In genomic region chr3:60333669-60334068, GRCm38 (mm10) we compare ENCODE assay signal across 31 mouse cellular contexts.
"Had no signal": no experiment of that assay in that cellular context is flagged by ENCODE, and none has a peak within 500 bp of the region (broad histone marks: within the 10 kb centered on the region; RNA-seq: fewer than 3 reads in every experiment).

No protein-coding gene starts in this region.

- H3K4me3 ChIP-seq: heart, embryonic 10.5 days; heart, embryonic 12.5 days; heart, embryonic 13.5 days; heart, embryonic 15.5 days; hindbrain, embryonic 10.5 days; hindbrain, embryonic 12.5 days; hindbrain, embryonic 13.5 days; hindbrain, embryonic 15.5 days; intestine, embryonic 15.5 days; kidney, embryonic 15.5 days; layer of hippocampus, adult 2 months; left cerebral cortex, adult 2 months had no signal

- H3K9me3 ChIP-seq: heart, embryonic 10.5 days; heart, embryonic 12.5 days; heart, embryonic 13.5 days; heart, embryonic 15.5 days; hindbrain, embryonic 10.5 days; hindbrain, embryonic 12.5 days; hindbrain, embryonic 13.5 days; hindbrain, embryonic 15.5 days; intestine, embryonic 15.5 days; kidney, embryonic 15.5 days had no signal

- H3K27me3 ChIP-seq: heart, embryonic 12.5 days; heart, embryonic 13.5 days; heart, embryonic 15.5 days; hindbrain, embryonic 12.5 days; hindbrain, embryonic 13.5 days; hindbrain, embryonic 15.5 days; intestine, embryonic 15.5 days; kidney, embryonic 15.5 days had no signal

- H3K4me1 ChIP-seq: heart, embryonic 10.5 days; heart, embryonic 12.5 days; heart, embryonic 13.5 days; heart, embryonic 15.5 days; hindbrain, embryonic 10.5 days; hindbrain, embryonic 12.5 days; hindbrain, embryonic 13.5 days; hindbrain, embryonic 15.5 days; intestine, embryonic 15.5 days; kidney, embryonic 15.5 days had no signal

- DNase-seq: heart, postnatal 10 days; heart, postnatal 14 days; heart, postnatal 36 days; heart, postnatal 4 days; kidney, adult 11 months; kidney, adult 18-20 months; kidney, adult 2 months; kidney, adult 8-10 months; kidney, adult 9 months; kidney, postnatal 10 days; kidney, postnatal 14 days; kidney, postnatal 25 days; kidney, postnatal 36 days; kidney, postnatal 4 days; layer of hippocampus, adult 9-11 months; layer of hippocampus, postnatal 36 days had no signal

- H3K27ac ChIP-seq: heart, embryonic 10.5 days; heart, embryonic 13.5 days; heart, embryonic 15.5 days; hindbrain, embryonic 10.5 days; hindbrain, embryonic 12.5 days; hindbrain, embryonic 13.5 days; hindbrain, embryonic 14.5 days; hindbrain, embryonic 15.5 days; hindbrain, postnatal 0 days; intestine, embryonic 15.5 days; kidney, embryonic 15.5 days; kidney, postnatal 0 days; layer of hippocampus, adult 2 months; left cerebral cortex, adult 2 months had no signal

- H3K9ac ChIP-seq: heart, embryonic 12.5 days; heart, embryonic 13.5 days; heart, embryonic 15.5 days; hindbrain, embryonic 12.5 days; hindbrain, embryonic 13.5 days; hindbrain, embryonic 14.5 days; hindbrain, embryonic 15.5 days; intestine, embryonic 15.5 days; kidney, embryonic 15.5 days had no signal

- H3K36me3 ChIP-seq: heart, embryonic 10.5 days; heart, embryonic 12.5 days; heart, embryonic 13.5 days; heart, embryonic 15.5 days; hindbrain, embryonic 10.5 days; hindbrain, embryonic 12.5 days; hindbrain, embryonic 13.5 days; hindbrain, embryonic 15.5 days; intestine, embryonic 15.5 days; kidney, embryonic 15.5 days had no signal
